Mouse (Mus musculus) lung, embryonic 14.5 days (tissue): ENCODE results near the gene Agap2. TPM values are rescaled to one million over a fixed set of nuclear protein-coding genes. Genes with fewer than 3 reads are reported as not detected.

Experiments used
- ATAC-seq: fragments of 200-750 bp; cut with Nextera tagmentation; 2 replicates; pipeline ENCODE4 v1.8.0; 2017; ENCODE audit warnings: mild to moderate bottlenecking, moderate TSS enrichment, moderate library complexity; ENCODE audit not compliant: insufficient read depth
- DNase-seq: peaks from one replicate; pipeline ENCODE4 v3.0.0-alpha.2; 2015
- H3K27ac ChIP-seq: fragments of 300-500 bp; sonication (generic); 2 replicates; pipeline ENCODE4 v1.5.1; 2014; ENCODE audit warnings: low read depth, mild to moderate bottlenecking, moderate library complexity
- H3K27me3 ChIP-seq: fragments of 300-500 bp; sonication (generic); 2 replicates; pipeline ENCODE4 v1.6.1; 2014; ENCODE audit warnings: low read length, control low read depth; ENCODE audit not compliant: insufficient read depth
- H3K36me3 ChIP-seq: fragments of 300-500 bp; sonication (generic); 2 replicates; pipeline ENCODE4 v1.6.1; 2014; ENCODE audit warnings: control low read depth; ENCODE audit not compliant: insufficient read depth
- H3K4me1 ChIP-seq: fragments of 300-500 bp; sonication (generic); 2 replicates; pipeline ENCODE4 v1.6.1; 2014; ENCODE audit warnings: antibody characterized with exemption, control low read depth; ENCODE audit not compliant: insufficient read depth
- H3K4me2 ChIP-seq: fragments of 300-500 bp; sonication (generic); 2 replicates; pipeline ENCODE4 v1.6.1; 2014; ENCODE audit warnings: mild to moderate bottlenecking
- H3K4me3 ChIP-seq: fragments of 300-500 bp; sonication (generic); 2 replicates; pipeline ENCODE4 v1.5.1; 2014; ENCODE audit warnings: low read depth, low read length
- H3K9ac ChIP-seq: fragments of 300-500 bp; sonication (generic); 2 replicates; pipeline ENCODE4 v1.6.1; 2014
- H3K9me3 ChIP-seq: fragments of 300-500 bp; sonication (generic); 2 replicates; pipeline ENCODE4 v1.6.1; 2016; ENCODE audit warnings: low read depth, low read length, control low read depth
- CTCF ChIP-seq: IDR thresholded peaks from 2 replicates; pipeline ENCODE4 v1.5.1; 2016; ENCODE audit warnings: antibody characterized with exemption, low read depth
- WGBS: fragments of 180-500 bp; shearing (Covaris S2); extraction: QIAGEN DNeasy Blood & Tissue Kit; methylation state at CpG from one replicate; pipeline ENCODE4 v1.1.7; 2014; 5-methylcytosine and 5-hydroxymethylcytosine counted together
- polyA plus RNA-seq: library from polyadenylated mRNA; unstranded; fragments of >200 nt; fragmentation: Nextera tagmentation; extraction: Ambion mirVana; gene quantifications from 2 replicates; pipeline ENCODE4 v1.2.1, GENCODE M21; 2014

Gene Agap2
- polyA plus RNA-seq, 1 experiment from 2014 or later, result 0.07 TPM

GRCm38 (mm10) chr10:127135118-127135836 lies 60.2 kb downstream of the Agap2 start:
- TF ChIP-seq CTCF, result no peak
- ATAC-seq, result 0 out of 2 replicates have a peak, but pooled peaks have one; percentile 6

GRCm38 (mm10) chr10:127136510-127136909 lies 61.4 kb downstream of the Agap2 start:
- ATAC-seq (no peak), DNase-seq (no peak)
- H3K4me1 ChIP-seq, result no peaks in the 10 kb centered on the region
- no peak overlapping the region for H3K27ac ChIP-seq
- H3K27me3 ChIP-seq, result no peaks in the 10 kb centered on the region
- H3K9ac ChIP-seq, result no peak overlapping the region
- H3K36me3 ChIP-seq, result no peaks in the 10 kb centered on the region
- no peaks in the 10 kb centered on the region for H3K9me3 ChIP-seq
- H3K4me3 ChIP-seq, result no peak overlapping the region
- 75% methylated on average over 4 of the region's 4 CpGs for WGBS
- TF ChIP-seq CTCF, result no peak
- no peak overlapping the region for H3K4me2 ChIP-seq

More at GRCm38 (mm10) chr10:127135118-127135836, 60.2 kb downstream of the Agap2 start:
- Histone ChIP-seq H3K9me3 (no peaks in the 10 kb centered on the region), H3K4me1 (no peaks in the 10 kb centered on the region), H3K27ac (no peak overlapping the region), H3K36me3 (no peaks in the 10 kb centered on the region), H3K4me2 (no peak overlapping the region), H3K4me3 (no peak overlapping the region), H3K27me3 (no peaks in the 10 kb centered on the region), H3K9ac (no peak overlapping the region)
- 34% methylated on average over 8 of the region's 8 CpGs for WGBS
- DNase-seq, result no peak

GRCm38 (mm10) chr10:127137896-127138295 lies 62.8 kb downstream of the Agap2 start:
- no peaks in the 10 kb centered on the region for H3K27me3 ChIP-seq
- no peaks in the 10 kb centered on the region for H3K4me1 ChIP-seq
- TF ChIP-seq CTCF, result no peak
- H3K36me3 ChIP-seq, result no peaks in the 10 kb centered on the region
- H3K27ac ChIP-seq, result no peak overlapping the region
- no peak for DNase-seq
- no peaks in the 10 kb centered on the region for H3K9me3 ChIP-seq
- H3K4me3 ChIP-seq, result no peak overlapping the region
- no peak for ATAC-seq
- H3K4me2 ChIP-seq, result no peak overlapping the region
- 58% methylated on average over 3 of the region's 3 CpGs for WGBS
- no peak overlapping the region for H3K9ac ChIP-seq

- ATAC-seq (no peak), DNase-seq (no peak)
- no peaks in the 10 kb centered on the region for H3K36me3 ChIP-seq
- H3K4me1 ChIP-seq, result no peaks in the 10 kb centered on the region
- H3K4me3 ChIP-seq, result no peak overlapping the region
- 75% methylated on average over 18 of the region's 18 CpGs for WGBS
- no peak overlapping the region for H3K9ac ChIP-seq
- TF ChIP-seq CTCF, result no peak
- H3K4me2 ChIP-seq, result no peak overlapping the region
- H3K27ac ChIP-seq, result no peak overlapping the region
- no peaks in the 10 kb centered on the region for H3K27me3 ChIP-seq
- H3K9me3 ChIP-seq, result no peaks in the 10 kb centered on the region
Measured at GRCm38 (mm10) chr10:127138328-127139141, 63.5 kb downstream of the Agap2 start.

GRCm38 (mm10) chr10:127140971-127141370 lies 65.9 kb downstream of the Agap2 start:
- Histone ChIP-seq H3K9ac (no peak overlapping the region), H3K4me1 (no peaks in the 10 kb centered on the region), H3K4me2 (no peak overlapping the region), H3K27me3 (no peaks in the 10 kb centered on the region), H3K4me3 (no peak overlapping the region), H3K27ac (no peak overlapping the region), H3K36me3 (no peaks in the 10 kb centered on the region), H3K9me3 (no peaks in the 10 kb centered on the region)
- no peak for ATAC-seq
- DNase-seq, result no peak
- TF ChIP-seq CTCF, result no peak
- 68% methylated on average over 11 of the region's 11 CpGs for WGBS

GRCm38 (mm10) chr10:127141500-127141899 lies 66.4 kb downstream of the Agap2 start:
- no peaks in the 10 kb centered on the region for H3K9me3 ChIP-seq
- 50% methylated on average over 8 of the region's 8 CpGs for WGBS
- DNase-seq, result no peak

More at GRCm38 (mm10) chr10:127141500-127141899, 66.4 kb downstream of the Agap2 start:
- Histone ChIP-seq H3K4me1 (no peaks in the 10 kb centered on the region), H3K27me3 (no peaks in the 10 kb centered on the region), H3K27ac (no peak overlapping the region), H3K4me3 (no peak overlapping the region), H3K9ac (no peak overlapping the region), H3K36me3 (no peaks in the 10 kb centered on the region), H3K4me2 (no peak overlapping the region)
- no peak for TF ChIP-seq CTCF
- ATAC-seq, result no peak

Other genes with a start within 250 kb of the Agap2 start
- gene Atp23, start 173.9 kb upstream of the Agap2 start, polyA plus RNA-seq, result 25.0 and 25.7 TPM in 2 replicates
- 112 and 113 TPM in 2 replicates for gene Ctdsp2, start 96.6 kb upstream of the Agap2 start, polyA plus RNA-seq
- gene Avil, start 74.6 kb upstream of the Agap2 start, polyA plus RNA-seq, result 0.13 and 0.30 TPM in 2 replicates
- 76.8 and 77.3 TPM in 2 replicates for gene Tsfm, start 44.4 kb upstream of the Agap2 start, polyA plus RNA-seq
- gene Mettl1, start 33.9 kb upstream of the Agap2 start, polyA plus RNA-seq, result 59.5 and 60.7 TPM in 2 replicates
- gene Eef1akmt3, start 33.8 kb upstream of the Agap2 start, polyA plus RNA-seq, result 0.53 and 0.74 TPM in 2 replicates
- 0.09 TPM in 1 of 2 replicates, not detected in the other for gene Cyp27b1, start 27.0 kb upstream of the Agap2 start, polyA plus RNA-seq
- gene March9, start 15.1 kb upstream of the Agap2 start, polyA plus RNA-seq, result 0.99 and 1.5 TPM in 2 replicates
- 2,143 and 2,245 TPM in 2 replicates for gene Cdk4, start 11.8 kb upstream of the Agap2 start, polyA plus RNA-seq
- gene Tspan31, start 5.0 kb upstream of the Agap2 start, polyA plus RNA-seq, result 120 and 130 TPM in 2 replicates
- gene Os9, start 45.8 kb downstream of the Agap2 start, polyA plus RNA-seq, result 53.8 and 56.8 TPM in 2 replicates
- 2.9 and 4.4 TPM in 2 replicates for gene B4galnt1, start 89.9 kb downstream of the Agap2 start, polyA plus RNA-seq
- gene Slc26a10, start 105.4 kb downstream of the Agap2 start, polyA plus RNA-seq, result 0.09 and 0.27 TPM in 2 replicates
- gene Arhgef25, start 114.8 kb downstream of the Agap2 start, polyA plus RNA-seq, result 45.8 and 48.7 TPM in 2 replicates
- gene Dtx3, start 120.4 kb downstream of the Agap2 start, polyA plus RNA-seq, result 81.4 and 92.4 TPM in 2 replicates
- 17.8 and 21.0 TPM in 2 replicates for gene Pip4k2c, start 136.3 kb downstream of the Agap2 start, polyA plus RNA-seq
- gene Kif5a, start 188.1 kb downstream of the Agap2 start, polyA plus RNA-seq, result 0.64 and 1.0 TPM in 2 replicates
- 158 and 160 TPM in 2 replicates for gene Dctn2, start 191.1 kb downstream of the Agap2 start, polyA plus RNA-seq
- 19.1 and 19.4 TPM in 2 replicates for gene Mbd6, start 213.7 kb downstream of the Agap2 start, polyA plus RNA-seq
- gene Mars, start 236.5 kb downstream of the Agap2 start, polyA plus RNA-seq, result 128 and 132 TPM in 2 replicates
- gene Arhgap9, start 246.7 kb downstream of the Agap2 start, polyA plus RNA-seq, result 3.2 and 4.2 TPM in 2 replicates